ENCODE assay signal across 17 mouse cellular contexts in genomic region chr7:29792906-29793305, GRCm38 (mm10). TPM values are rescaled to one million over a fixed set of nuclear protein-coding genes. Genes with fewer than 3 reads are reported as not detected.
A peak's percentile ranks its signal among the peaks of the same experiment; 100 is the strongest.
DNase-seq lines count a peak whose midpoint lies in the region; ATAC-seq and TF ChIP-seq lines count a peak whose summit lies in the region.
"Had no signal": no experiment of that assay in that cellular context is flagged by ENCODE, and none has a peak within 500 bp of the region (broad histone marks: within the 10 kb centered on the region; RNA-seq: fewer than 3 reads in every experiment).

No protein-coding gene starts in this region.

- H3K27ac ChIP-seq in hindbrain, embryonic 10.5 days, result no peak overlapping the region
- no peak overlapping the region for H3K27ac ChIP-seq in hindbrain, postnatal 0 days
- no peak overlapping the region for H3K27ac ChIP-seq in neural tube, embryonic 15.5 days (replicated peaks)
- no peak overlapping the region for H3K27ac ChIP-seq in limb, embryonic 10.5 days
- H3K27ac ChIP-seq: hindbrain, embryonic 13.5 days; lung, embryonic 15.5 days; neural tube, embryonic 13.5 days had no signal

- no peak overlapping the region for H3K4me2 ChIP-seq in hindbrain, postnatal 0 days (ENCODE audit: low read depth, low read length)
- no peak overlapping the region for H3K4me2 ChIP-seq in neural tube, embryonic 15.5 days
- H3K4me2 ChIP-seq: hindbrain, embryonic 13.5 days; lung, embryonic 15.5 days; neural tube, embryonic 13.5 days had no signal

- DNase-seq in CD4-positive, CD25-positive, alpha-beta regulatory T cell, adult 2 months (ENCODE audit: low read depth, low spot score), result peak; percentile 10
- DNase-seq in hindbrain, embryonic 10.5 days (ENCODE audit: low spot score), result no peak
- no peak for DNase-seq in hindbrain, postnatal 0 days (ENCODE audit: low spot score)
- peak; percentile 19 for DNase-seq in neural tube, embryonic 10.5 days (ENCODE audit: extremely low spot score, low spot score)
- DNase-seq in limb, embryonic 10.5 days (ENCODE audit: low spot score), result peak; percentile 34
- DNase-seq in ovary, postnatal 36 days (ENCODE audit: low spot score), result no peak
- DNase-seq: adrenal gland, adult 8-10 months; cerebellum, adult 18-20 months; kidney, adult 8-10 months; liver; retina, postnatal 1 day had no signal

- 25% methylated on average over 27 of the region's 27 CpGs for WGBS in hindbrain, embryonic 10.5 days
- WGBS in hindbrain, postnatal 0 days, result 40% methylated on average over 27 of the region's 27 CpGs
- WGBS in neural tube, embryonic 15.5 days, result 34% methylated on average over 27 of the region's 27 CpGs
- 16% methylated on average over 27 of the region's 27 CpGs for WGBS in limb, embryonic 10.5 days

- no peak overlapping the region for H3K9ac ChIP-seq in hindbrain, postnatal 0 days (replicated peaks; ENCODE audit: low read length)
- no peak overlapping the region for H3K9ac ChIP-seq in neural tube, embryonic 15.5 days (replicated peaks)
- H3K9ac ChIP-seq: hindbrain, embryonic 13.5 days; lung, embryonic 15.5 days; neural tube, embryonic 13.5 days had no signal

- no peak for ATAC-seq in CD4-positive, CD25-positive, alpha-beta regulatory T cell, adult 4 months
- ATAC-seq in hindbrain, postnatal 0 days, result no peak
- ATAC-seq in neural tube, embryonic 15.5 days (ENCODE audit: low FRiP score), result no peak
- ATAC-seq: forebrain, embryonic 14.5 days had no signal

- no peaks in the 10 kb centered on the region for H3K4me1 ChIP-seq in hindbrain, embryonic 10.5 days (replicated peaks)
- no peaks in the 10 kb centered on the region for H3K4me1 ChIP-seq in hindbrain, postnatal 0 days (ENCODE audit: insufficient read depth, low read length)
- H3K4me1 ChIP-seq in neural tube, embryonic 15.5 days, result no peaks in the 10 kb centered on the region
- H3K4me1 ChIP-seq in limb, embryonic 10.5 days, result no peaks in the 10 kb centered on the region
- H3K4me1 ChIP-seq: hindbrain, embryonic 13.5 days; lung, embryonic 15.5 days; neural tube, embryonic 13.5 days had no signal

- no peak for TF ChIP-seq CTCF in hindbrain, postnatal 0 days (IDR thresholded peaks at IDR 0.05; ENCODE audit: low read depth)

- H3K36me3 ChIP-seq in hindbrain, embryonic 10.5 days, result peaks cover 66% of the 10 kb centered on the region
- H3K36me3 ChIP-seq in hindbrain, postnatal 0 days (ENCODE audit: insufficient read depth, low read length), result peaks cover 38% of the 10 kb centered on the region
- H3K36me3 ChIP-seq in neural tube, embryonic 15.5 days, result peaks cover 71% of the 10 kb centered on the region
- peaks cover 64% of the 10 kb centered on the region for H3K36me3 ChIP-seq in limb, embryonic 10.5 days

- H3K27me3 ChIP-seq in hindbrain, embryonic 10.5 days (ENCODE audit: insufficient read depth, poor library complexity, severe bottlenecking), result peaks cover 32% of the 10 kb centered on the region
- H3K27me3 ChIP-seq in hindbrain, postnatal 0 days (ENCODE audit: insufficient read depth, low read length), result no peaks in the 10 kb centered on the region
- H3K27me3 ChIP-seq in neural tube, embryonic 15.5 days (replicated peaks), result no peaks in the 10 kb centered on the region
- peaks cover 32% of the 10 kb centered on the region for H3K27me3 ChIP-seq in limb, embryonic 10.5 days (ENCODE audit: low read depth, poor library complexity, severe bottlenecking)
- H3K27me3 ChIP-seq: lung, embryonic 15.5 days had no signal

- peak overlapping the region; percentile 11; the same call in 1 of the 2 replicates for H3K4me3 ChIP-seq in hindbrain, embryonic 10.5 days
- H3K4me3 ChIP-seq in hindbrain, postnatal 0 days (ENCODE audit: low read length), result no peak overlapping the region
- no peak overlapping the region for H3K4me3 ChIP-seq in neural tube, embryonic 15.5 days (replicated peaks)
- H3K4me3 ChIP-seq in limb, embryonic 10.5 days, result peak overlapping the region; percentile 31
- H3K4me3 ChIP-seq: hindbrain, embryonic 13.5 days; lung, embryonic 15.5 days; neural tube, embryonic 13.5 days had no signal

- H3K9me3 ChIP-seq in hindbrain, embryonic 10.5 days, result peaks cover 22% of the 10 kb centered on the region
- H3K9me3 ChIP-seq in hindbrain, postnatal 0 days (ENCODE audit: low read length), result peaks cover 2% of the 10 kb centered on the region; the same call in 1 of the 2 replicates
- H3K9me3 ChIP-seq in neural tube, embryonic 15.5 days (replicated peaks), result no peaks in the 10 kb centered on the region
- H3K9me3 ChIP-seq in limb, embryonic 10.5 days (replicated peaks), result no peaks in the 10 kb centered on the region; the same call in 1 of the 2 replicates
- H3K9me3 ChIP-seq: hindbrain, embryonic 13.5 days; lung, embryonic 15.5 days had no signal

RNA-seq across cellular contexts. Expression of gene Zfp30, which starts 9.1 kb away (rescaled TPM):
- polyA plus RNA-seq in CD4-positive, CD25-positive, alpha-beta regulatory T cell, adult 4 months (2017; shearing (Covaris generic)), result under 1 TPM; 0.28 to 0.56 TPM
- 5.8 and 6.4 TPM in 2 replicates for polyA plus RNA-seq in hindbrain, embryonic 10.5 days (2016; fragmentation: Nextera tagmentation; extraction: Ambion mirVana)
- 10.1 and 11.3 TPM in 2 replicates for total RNA-seq in hindbrain, postnatal 0 days (2014; rRNA removed)
- 10.8 and 10.9 TPM in 2 replicates for polyA plus RNA-seq in hindbrain, postnatal 0 days (2015; fragmentation: Nextera tagmentation; extraction: Ambion mirVana)
- 10.2 and 11.8 TPM in 2 replicates for polyA plus RNA-seq in neural tube, embryonic 15.5 days (2015; fragmentation: Nextera tagmentation; extraction: Ambion mirVana)
- polyA plus RNA-seq in limb, embryonic 10.5 days (2016; fragmentation: Nextera tagmentation; extraction: Ambion mirVana), result 5.2 and 7.1 TPM in 2 replicates

RNA-seq across cellular contexts. Expression of gene Zfp790, which starts 23.0 kb away (rescaled TPM):
- 10 to 100 TPM; 19.6 to 25.2 TPM for polyA plus RNA-seq in CD4-positive, CD25-positive, alpha-beta regulatory T cell, adult 4 months (2017; shearing (Covaris generic))
- 14.3 and 17.3 TPM in 2 replicates for polyA plus RNA-seq in hindbrain, embryonic 10.5 days (2016; fragmentation: Nextera tagmentation; extraction: Ambion mirVana)
- 6.2 and 6.4 TPM in 2 replicates for total RNA-seq in hindbrain, postnatal 0 days (2014; rRNA removed)
- 8.8 and 10.2 TPM in 2 replicates for polyA plus RNA-seq in hindbrain, postnatal 0 days (2015; fragmentation: Nextera tagmentation; extraction: Ambion mirVana)
- 20.6 and 23.4 TPM in 2 replicates for polyA plus RNA-seq in neural tube, embryonic 15.5 days (2015; fragmentation: Nextera tagmentation; extraction: Ambion mirVana)
- polyA plus RNA-seq in limb, embryonic 10.5 days (2016; fragmentation: Nextera tagmentation; extraction: Ambion mirVana), result 15.2 and 16.7 TPM in 2 replicates

RNA-seq across cellular contexts. Expression of gene Zfp84, which starts 24.6 kb away (rescaled TPM):
- polyA plus RNA-seq in CD4-positive, CD25-positive, alpha-beta regulatory T cell, adult 4 months (2017; shearing (Covaris generic)), result 10 to 100 TPM; 15.9 to 19.4 TPM
- polyA plus RNA-seq in hindbrain, embryonic 10.5 days (2016; fragmentation: Nextera tagmentation; extraction: Ambion mirVana), result 10.8 and 10.9 TPM in 2 replicates
- 10.7 and 11.4 TPM in 2 replicates for total RNA-seq in hindbrain, postnatal 0 days (2014; rRNA removed)
- 5.8 and 6.5 TPM in 2 replicates for polyA plus RNA-seq in hindbrain, postnatal 0 days (2015; fragmentation: Nextera tagmentation; extraction: Ambion mirVana)
- polyA plus RNA-seq in neural tube, embryonic 15.5 days (2015; fragmentation: Nextera tagmentation; extraction: Ambion mirVana), result 13.2 and 14.1 TPM in 2 replicates
- 8.7 and 12.4 TPM in 2 replicates for polyA plus RNA-seq in limb, embryonic 10.5 days (2016; fragmentation: Nextera tagmentation; extraction: Ambion mirVana)

Comparison
In these comparisons a context has a peak if more than half of its experiments do, and no peak if none do; other contexts are left out.
1. H3K4me3 ChIP-seq: peak in hindbrain, embryonic 10.5 days (single experiment) and limb, embryonic 10.5 days (single experiment); none in hindbrain, postnatal 0 days (single experiment) and neural tube, embryonic 15.5 days (single experiment).
2. DNase-seq: peak in CD4-positive, CD25-positive, alpha-beta regulatory T cell, adult 2 months (single experiment), neural tube, embryonic 10.5 days (single experiment) and limb, embryonic 10.5 days (single experiment); none in hindbrain, embryonic 10.5 days (single experiment), hindbrain, postnatal 0 days (single experiment) and ovary, postnatal 36 days (single experiment).